Mouse (Mus musculus): ENCODE measurements around the gene Ly6g6e.

DNA sequence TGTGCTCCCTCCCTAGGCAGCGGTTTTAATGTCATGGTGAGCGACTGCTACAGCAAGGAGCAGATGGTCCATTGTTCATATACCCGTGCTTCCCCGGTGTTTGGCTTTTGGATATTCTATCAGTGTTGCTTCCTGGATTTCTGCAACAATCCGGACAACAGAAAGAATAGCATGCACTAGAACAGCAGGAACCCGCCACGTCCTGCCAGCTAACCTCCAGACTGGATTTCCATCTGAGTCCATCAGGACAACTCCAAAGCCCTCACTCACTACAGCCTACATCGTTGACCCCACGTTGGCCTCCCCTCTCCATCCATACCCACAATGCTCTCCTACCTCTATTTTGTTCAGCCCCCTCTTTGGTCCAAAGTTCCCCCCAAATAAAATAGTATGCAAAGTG lies 35.1 kb downstream of the Ly6g6e start:
- TF ChIP-seq POLR2A (IDR thresholded peaks at IDR 0.05; ENCODE audit: control insufficient read depth, extremely low read depth, insufficient read depth, low read length, poor library complexity) = no peak
- TF ChIP-seq CTCF (IDR thresholded peaks at IDR 0.05; ENCODE audit: borderline replicate concordance, control insufficient read depth, extremely low read depth, insufficient read depth, low read length, poor library complexity) = no peak

All from thymus, adult 2 months (tissue).